ENCODE assay signal across 14 mouse cellular contexts in genomic region chr16:18396791-18397621, GRCm38 (mm10). TPM values are rescaled to one million over a fixed set of nuclear protein-coding genes. Genes with fewer than 3 reads are reported as not detected.
DNase-seq lines count a peak whose midpoint lies in the region; ATAC-seq and TF ChIP-seq lines count a peak whose summit lies in the region.
"Had no signal": no experiment of that assay in that cellular context is flagged by ENCODE, and none has a peak within 500 bp of the region (broad histone marks: within the 10 kb centered on the region; RNA-seq: fewer than 3 reads in every experiment).

No protein-coding gene starts in this region.

- peak; percentile 60 for DNase-seq in cerebellum, adult 9-11 months
- DNase-seq in cerebellum, adult 18-20 months: no peak
- DNase-seq in heart, adult 9 months (ENCODE audit: low spot score in 2 of 2): no peak
- DNase-seq in lung, adult 2 months: no peak
- DNase-seq in hindbrain, postnatal 0 days (ENCODE audit: low spot score): no peak
- no peak for DNase-seq in ovary, postnatal 14 days (ENCODE audit: low spot score)
- DNase-seq: right cerebral cortex, postnatal 25 days; thymus, adult 18-20 months had no signal

- no peak for ATAC-seq in heart, embryonic 14.5 days (ENCODE audit: insufficient number of reproducible peaks, insufficient read depth, low FRiP score, low read depth)
- no peak for ATAC-seq in lung, embryonic 16.5 days (ENCODE audit: low read depth)
- no peak for ATAC-seq in hindbrain, postnatal 0 days
- ATAC-seq: inflammation-experienced regulatory T-cells, adult 6 months had no signal

- peak overlapping the region; percentile 83 to 91; a peak in 3 of 4 replicates for H3K27ac ChIP-seq in heart, embryonic 14.5 days (replicated peaks in 1 of 2; ENCODE audit: control insufficient read depth in 1 of 2, insufficient read depth in 1 of 2, low read depth in 2 of 2, low read length in 2 of 2)
- H3K27ac ChIP-seq in lung, embryonic 16.5 days (ENCODE audit: low read length): peak overlapping the region; percentile 75
- peak overlapping the region; percentile 72; the same call in 1 of the 2 replicates for H3K27ac ChIP-seq in hindbrain, postnatal 0 days
- H3K27ac ChIP-seq: liver, embryonic 14.5 days; macrophage had no signal

- no peak overlapping the region for H3K4me3 ChIP-seq in heart, embryonic 14.5 days (ENCODE audit: control insufficient read depth in 1 of 2, insufficient read depth in 1 of 2, low read depth in 1 of 2, low read length in 2 of 2)
- H3K4me3 ChIP-seq in lung, embryonic 16.5 days (ENCODE audit: low read length): no peak overlapping the region
- H3K4me3 ChIP-seq in lung, adult 2 months (replicated peaks; ENCODE audit: extremely low read depth, low read depth, low read length): no peak overlapping the region
- no peak overlapping the region for H3K4me3 ChIP-seq in hindbrain, postnatal 0 days (ENCODE audit: low read length)
- H3K4me3 ChIP-seq: embryonic facial prominence, embryonic 10.5 days had no signal

- peaks cover 50% of the 10 kb centered on the region for H3K36me3 ChIP-seq in heart, embryonic 14.5 days (ENCODE audit: control insufficient read depth, insufficient read depth, low read length)
- peaks cover 6% of the 10 kb centered on the region for H3K36me3 ChIP-seq in lung, embryonic 16.5 days (ENCODE audit: control insufficient read depth, insufficient read depth, low read length)
- H3K36me3 ChIP-seq in hindbrain, postnatal 0 days (ENCODE audit: insufficient read depth, low read length): peaks cover 34% of the 10 kb centered on the region

- H3K9ac ChIP-seq in heart, embryonic 14.5 days (ENCODE audit: low read length): no peak overlapping the region; the same call in 1 of the 2 replicates
- no peak overlapping the region for H3K9ac ChIP-seq in lung, embryonic 16.5 days (ENCODE audit: low read length)
- no peak overlapping the region for H3K9ac ChIP-seq in hindbrain, postnatal 0 days (replicated peaks; ENCODE audit: low read length)
- H3K9ac ChIP-seq: liver, embryonic 14.5 days had no signal

- no peak for TF ChIP-seq CTCF in lung, adult 2 months (IDR thresholded peaks at IDR 0.05; ENCODE audit: insufficient read depth, low read length)
- no peak for TF ChIP-seq CTCF in hindbrain, postnatal 0 days (IDR thresholded peaks at IDR 0.05; ENCODE audit: low read depth)

- no peak overlapping the region for H3K4me2 ChIP-seq in heart, embryonic 14.5 days (ENCODE audit: low read length)
- H3K4me2 ChIP-seq in lung, embryonic 16.5 days (ENCODE audit: low read depth, low read length): no peak overlapping the region
- H3K4me2 ChIP-seq in hindbrain, postnatal 0 days (ENCODE audit: low read depth, low read length): no peak overlapping the region

- no peaks in the 10 kb centered on the region for H3K9me3 ChIP-seq in heart, embryonic 14.5 days (ENCODE audit: control insufficient read depth, low read length)
- H3K9me3 ChIP-seq in lung, embryonic 16.5 days (ENCODE audit: control insufficient read depth, low read length): no peaks in the 10 kb centered on the region
- no peaks in the 10 kb centered on the region for H3K9me3 ChIP-seq in hindbrain, postnatal 0 days (ENCODE audit: low read length)
- H3K9me3 ChIP-seq: embryonic facial prominence, embryonic 10.5 days had no signal

- TF ChIP-seq POLR2A in lung, adult 2 months (IDR thresholded peaks at IDR 0.05; ENCODE audit: borderline replicate concordance, extremely low read depth, low read depth, low read length): no peak

- H3K4me1 ChIP-seq in heart, embryonic 14.5 days (ENCODE audit: control insufficient read depth in 2 of 2, insufficient read depth in 2 of 2, low read length in 2 of 2): peaks cover 41 to 64% of the 10 kb centered on the region in 2 experiments
- H3K4me1 ChIP-seq in lung, embryonic 16.5 days (replicated peaks; ENCODE audit: control insufficient read depth, insufficient read depth, low read length): peaks cover 45% of the 10 kb centered on the region
- H3K4me1 ChIP-seq in lung, adult 2 months (ENCODE audit: control insufficient read depth, insufficient read depth, low read length): peaks cover 12% of the 10 kb centered on the region
- peaks cover 39% of the 10 kb centered on the region for H3K4me1 ChIP-seq in hindbrain, postnatal 0 days (ENCODE audit: insufficient read depth, low read length)

- H3K27me3 ChIP-seq in heart, embryonic 14.5 days (ENCODE audit: control insufficient read depth, insufficient read depth, low read length): no peaks in the 10 kb centered on the region
- H3K27me3 ChIP-seq in lung, embryonic 16.5 days (ENCODE audit: control insufficient read depth, insufficient read depth, low read depth, low read length): no peaks in the 10 kb centered on the region
- H3K27me3 ChIP-seq in hindbrain, postnatal 0 days (ENCODE audit: insufficient read depth, low read length): no peaks in the 10 kb centered on the region

- WGBS in heart, embryonic 14.5 days: 94% methylated on average over 27 of the region's 27 CpGs
- WGBS in lung, embryonic 16.5 days: 93% methylated on average over 27 of the region's 27 CpGs
- 94% methylated on average over 27 of the region's 27 CpGs for whole genome bisulfite sequencing in lung, adult 2 months
- 94% methylated on average over 27 of the region's 27 CpGs for WGBS in hindbrain, postnatal 0 days

RNA-seq across cellular contexts. Expression of gene Txnrd2, which starts 29.2 kb away (rescaled TPM):
- 34.0 and 34.7 TPM in 2 replicates for polyA plus RNA-seq in heart, embryonic 14.5 days (2014; fragmentation: Nextera tagmentation; extraction: Ambion mirVana)
- polyA plus RNA-seq in lung, embryonic 16.5 days (2015; fragmentation: Nextera tagmentation; extraction: Ambion mirVana): 22.0 and 22.1 TPM in 2 replicates
- polyA plus RNA-seq in lung, adult 2 months (2012; rRNA removed): 11.7 and 19.4 TPM in 2 replicates
- 17.9 and 23.1 TPM in 2 replicates for total RNA-seq in hindbrain, postnatal 0 days (2014; rRNA removed)
- 37.6 and 41.8 TPM in 2 replicates for polyA plus RNA-seq in hindbrain, postnatal 0 days (2015; fragmentation: Nextera tagmentation; extraction: Ambion mirVana)

RNA-seq across cellular contexts. Expression of gene Comt, which starts 29.6 kb away (rescaled TPM):
- polyA plus RNA-seq in heart, embryonic 14.5 days (2014; fragmentation: Nextera tagmentation; extraction: Ambion mirVana): 110 and 112 TPM in 2 replicates
- 124 and 125 TPM in 2 replicates for polyA plus RNA-seq in lung, embryonic 16.5 days (2015; fragmentation: Nextera tagmentation; extraction: Ambion mirVana)
- 159 and 171 TPM in 2 replicates for polyA plus RNA-seq in lung, adult 2 months (2012; rRNA removed)
- total RNA-seq in hindbrain, postnatal 0 days (2014; rRNA removed): 82.8 and 88.9 TPM in 2 replicates
- 94.3 and 102 TPM in 2 replicates for polyA plus RNA-seq in hindbrain, postnatal 0 days (2015; fragmentation: Nextera tagmentation; extraction: Ambion mirVana)

RNA-seq across cellular contexts. Expression of gene Arvcf, which starts 49.0 kb away (rescaled TPM):
- polyA plus RNA-seq in heart, embryonic 14.5 days (2014; fragmentation: Nextera tagmentation; extraction: Ambion mirVana): 31.8 and 32.3 TPM in 2 replicates
- polyA plus RNA-seq in lung, embryonic 16.5 days (2015; fragmentation: Nextera tagmentation; extraction: Ambion mirVana): 34.0 and 36.7 TPM in 2 replicates
- 49.9 and 53.7 TPM in 2 replicates for polyA plus RNA-seq in lung, adult 2 months (2012; rRNA removed)
- 168 and 180 TPM in 2 replicates for total RNA-seq in hindbrain, postnatal 0 days (2014; rRNA removed)
- 46.3 and 48.9 TPM in 2 replicates for polyA plus RNA-seq in hindbrain, postnatal 0 days (2015; fragmentation: Nextera tagmentation; extraction: Ambion mirVana)

RNA-seq across cellular contexts. Expression of gene Tango2, which starts 49.1 kb away (rescaled TPM):
- 65.0 and 67.9 TPM in 2 replicates for polyA plus RNA-seq in heart, embryonic 14.5 days (2014; fragmentation: Nextera tagmentation; extraction: Ambion mirVana)
- polyA plus RNA-seq in lung, embryonic 16.5 days (2015; fragmentation: Nextera tagmentation; extraction: Ambion mirVana): 27.0 and 28.7 TPM in 2 replicates
- polyA plus RNA-seq in lung, adult 2 months (2012; rRNA removed): 35.1 and 36.1 TPM in 2 replicates
- total RNA-seq in hindbrain, postnatal 0 days (2014; rRNA removed): 43.5 and 63.3 TPM in 2 replicates
- polyA plus RNA-seq in hindbrain, postnatal 0 days (2015; fragmentation: Nextera tagmentation; extraction: Ambion mirVana): 95.6 and 99.2 TPM in 2 replicates
